Mouse (Mus musculus) heart, embryonic 15.5 days (tissue): ENCODE measurements around the gene Dis3l2. TPM values are rescaled to one million over a fixed set of nuclear protein-coding genes. Genes with fewer than 3 reads are reported as not detected.

ENCODE experiments used
- ATAC-seq: fragments of 200-750 bp; cut with Nextera tagmentation; replicated peaks from 2 replicates; pipeline ENCODE4 v1.8.0; 2017; ENCODE audit warnings: low read depth, moderate TSS enrichment; ENCODE audit not compliant: insufficient number of reproducible peaks, insufficient read depth, low FRiP score
- H3K27ac ChIP-seq: fragments of 300-500 bp; sonication (generic); 2 replicates; pipeline ENCODE4 v1.5.1; 2015; ENCODE audit warnings: mild to moderate bottlenecking, inconsistent platforms
- H3K27me3 ChIP-seq: fragments of 300-500 bp; sonication (generic); 2 replicates; pipeline ENCODE4 v1.6.1; 2015; ENCODE audit warnings: inconsistent platforms
- H3K36me3 ChIP-seq: fragments of 300-500 bp; sonication (generic); 2 replicates; pipeline ENCODE4 v1.6.1; 2015; ENCODE audit warnings: mild to moderate bottlenecking, inconsistent platforms
- H3K4me1 ChIP-seq: fragments of 300-500 bp; sonication (generic); replicated peaks from 2 replicates; pipeline ENCODE4 v1.6.1; 2015; ENCODE audit warnings: inconsistent platforms
- H3K4me2 ChIP-seq: fragments of 300-500 bp; sonication (generic); 2 replicates; pipeline ENCODE4 v1.6.1; 2015; ENCODE audit warnings: inconsistent platforms, mild to moderate bottlenecking, moderate library complexity
- H3K4me3 ChIP-seq: fragments of 300-500 bp; sonication (generic); 2 replicates; pipeline ENCODE4 v1.5.1; 2015; ENCODE audit warnings: mild to moderate bottlenecking, inconsistent platforms
- H3K9ac ChIP-seq: fragments of 300-500 bp; sonication (generic); 2 replicates; pipeline ENCODE4 v1.6.1; 2015; ENCODE audit warnings: mild to moderate bottlenecking, inconsistent platforms
- H3K9me3 ChIP-seq: fragments of 300-500 bp; sonication (generic); replicated peaks from 2 replicates; pipeline ENCODE4 v1.6.1; 2016; ENCODE audit warnings: inconsistent platforms
- WGBS: fragments of 180-500 bp; shearing (Covaris S2); methylation state at CpG from one replicate; pipeline ENCODE4 v1.1.7; 2015; ENCODE audit warnings: mixed read lengths; 5-methylcytosine and 5-hydroxymethylcytosine counted together
- polyA plus RNA-seq: library from polyadenylated mRNA; unstranded; fragments of >200 nt; fragmentation: Nextera tagmentation; extraction: Ambion mirVana; gene quantifications from 2 replicates; pipeline ENCODE4 v1.2.1, GENCODE M21; 2015

Dis3l2 gene
- polyA plus RNA-seq, 1 experiment from 2014 or later: 15.2 TPM

- Histone ChIP-seq H3K4me2 (no peak overlapping the region), H3K27me3 (no peaks in the 10 kb centered on the region), H3K27ac (no peak overlapping the region), H3K9me3 (no peaks in the 10 kb centered on the region), H3K4me3 (no peak overlapping the region), H3K36me3 (no peaks in the 10 kb centered on the region), H3K9ac (no peak overlapping the region), H3K4me1 (no peaks in the 10 kb centered on the region)
- WGBS: 82% methylated on average over 2 of the region's 2 CpGs
- ATAC-seq: no peak
Observed at GRCm38 (mm10) chr1:86733160-86733821, 29.7 kb downstream of the Dis3l2 start.

DNA sequence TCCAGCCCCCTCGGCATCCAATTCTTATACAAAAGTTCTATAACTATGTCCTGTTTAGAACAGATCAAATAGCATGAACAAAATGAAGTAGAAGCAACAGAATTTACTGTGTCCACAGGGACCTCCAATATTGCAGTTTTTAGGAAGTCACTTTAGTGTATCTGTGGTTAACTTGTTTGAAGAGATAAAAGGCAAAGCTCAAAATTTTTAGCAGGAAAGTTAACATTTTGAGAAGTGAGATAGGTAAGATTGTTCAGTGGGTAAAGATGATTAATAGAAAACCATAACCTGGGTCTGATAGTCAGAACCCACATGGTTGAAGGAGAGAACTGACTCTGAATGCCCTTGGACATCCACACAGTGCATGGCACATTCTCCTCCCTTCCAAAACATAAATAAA, 32.8 kb downstream of the Dis3l2 start:
- WGBS: 72% methylated on average over 1 of the region's 1 CpGs
- Histone ChIP-seq H3K27me3 (no peaks in the 10 kb centered on the region), H3K9me3 (no peaks in the 10 kb centered on the region), H3K4me1 (no peaks in the 10 kb centered on the region), H3K9ac (no peak overlapping the region), H3K27ac (no peak overlapping the region), H3K4me2 (no peak overlapping the region), H3K4me3 (no peak overlapping the region), H3K36me3 (no peaks in the 10 kb centered on the region)
- no peak for ATAC-seq

DNA sequence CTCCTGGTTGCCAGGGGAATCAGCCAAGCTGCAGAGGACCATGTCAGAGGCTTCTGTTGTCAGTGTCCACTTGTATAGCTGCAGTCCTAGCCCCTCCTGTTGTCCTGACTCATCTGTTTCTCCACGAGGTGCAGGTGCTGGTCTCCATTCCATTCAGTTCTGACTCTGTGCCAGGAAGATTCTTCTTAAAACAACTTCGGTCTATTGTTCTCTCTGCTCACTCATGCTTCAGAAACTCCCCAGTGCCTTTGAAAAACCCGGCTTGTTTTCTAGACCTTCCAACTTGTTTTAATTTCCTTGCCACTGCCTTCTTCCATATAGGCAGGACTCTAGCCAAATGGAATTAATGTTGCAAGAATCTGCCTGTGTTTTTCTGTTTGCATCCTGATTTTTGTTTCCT, 39.3 kb downstream of the Dis3l2 start:
- Histone ChIP-seq H3K27me3 (no peaks in the 10 kb centered on the region), H3K27ac (no peak overlapping the region), H3K4me3 (no peak overlapping the region), H3K9ac (no peak overlapping the region), H3K36me3 (peaks cover 7% of the 10 kb centered on the region; the same call in 1 of the 2 replicates), H3K4me1 (no peaks in the 10 kb centered on the region), H3K4me2 (no peak overlapping the region), H3K9me3 (no peaks in the 10 kb centered on the region)
- 51% methylated on average over 3 of the region's 3 CpGs for WGBS
- no peak for ATAC-seq

GRCm38 (mm10) chr1:86747034-86747433, 43.4 kb downstream of the Dis3l2 start:
- no peaks in the 10 kb centered on the region for H3K9me3 ChIP-seq
- H3K9ac ChIP-seq: no peak overlapping the region
- no peaks in the 10 kb centered on the region for H3K4me1 ChIP-seq
- H3K27ac ChIP-seq: no peak overlapping the region
- H3K27me3 ChIP-seq: no peaks in the 10 kb centered on the region
- 90% methylated on average over 2 of the region's 2 CpGs for WGBS
- no peak overlapping the region for H3K4me3 ChIP-seq
- peaks cover 12% of the 10 kb centered on the region; the same call in 1 of the 2 replicates for H3K36me3 ChIP-seq
- no peak overlapping the region for H3K4me2 ChIP-seq
- ATAC-seq: no peak

- H3K4me3 ChIP-seq: no peak overlapping the region
- no peak overlapping the region for H3K27ac ChIP-seq
- no peaks in the 10 kb centered on the region for H3K4me1 ChIP-seq
- H3K4me2 ChIP-seq: no peak overlapping the region
- no peaks in the 10 kb centered on the region for H3K9me3 ChIP-seq
- no peak for ATAC-seq
- H3K9ac ChIP-seq: no peak overlapping the region
- H3K27me3 ChIP-seq: no peaks in the 10 kb centered on the region
- 65% methylated on average over 3 of the region's 3 CpGs for WGBS
- H3K36me3 ChIP-seq: peaks cover 9% of the 10 kb centered on the region; the same call in 1 of the 2 replicates
Observed at GRCm38 (mm10) chr1:86750094-86750493, 46.5 kb downstream of the Dis3l2 start.

DNA sequence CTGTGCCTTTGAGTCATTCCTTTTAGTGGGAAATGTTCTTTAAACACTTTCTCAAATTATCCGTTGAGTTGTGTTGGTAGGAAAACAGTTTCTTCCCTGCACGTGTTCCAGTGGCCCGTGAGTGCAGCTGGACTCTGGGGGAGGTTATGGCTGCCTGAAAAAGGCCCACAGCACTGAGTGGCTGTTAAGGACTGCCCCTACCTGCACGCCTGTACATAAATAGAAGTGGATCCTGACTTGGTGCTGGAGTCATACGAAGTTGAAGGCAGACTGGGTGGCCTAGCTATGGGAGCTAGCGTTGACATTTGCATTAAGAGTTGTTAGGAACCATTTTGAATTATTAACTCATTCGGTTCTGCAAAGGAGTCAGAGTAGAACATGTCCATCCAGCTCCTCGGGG, 49.8 kb downstream of the Dis3l2 start:
- WGBS: 70% methylated on average over 8 of the region's 8 CpGs
- Histone ChIP-seq H3K27ac (no peak overlapping the region), H3K36me3 (peaks cover 5% of the 10 kb centered on the region; the same call in 1 of the 2 replicates), H3K27me3 (no peaks in the 10 kb centered on the region), H3K9ac (no peak overlapping the region), H3K4me2 (no peak overlapping the region), H3K9me3 (no peaks in the 10 kb centered on the region), H3K4me3 (no peak overlapping the region), H3K4me1 (no peaks in the 10 kb centered on the region)
- ATAC-seq: no peak

DNA sequence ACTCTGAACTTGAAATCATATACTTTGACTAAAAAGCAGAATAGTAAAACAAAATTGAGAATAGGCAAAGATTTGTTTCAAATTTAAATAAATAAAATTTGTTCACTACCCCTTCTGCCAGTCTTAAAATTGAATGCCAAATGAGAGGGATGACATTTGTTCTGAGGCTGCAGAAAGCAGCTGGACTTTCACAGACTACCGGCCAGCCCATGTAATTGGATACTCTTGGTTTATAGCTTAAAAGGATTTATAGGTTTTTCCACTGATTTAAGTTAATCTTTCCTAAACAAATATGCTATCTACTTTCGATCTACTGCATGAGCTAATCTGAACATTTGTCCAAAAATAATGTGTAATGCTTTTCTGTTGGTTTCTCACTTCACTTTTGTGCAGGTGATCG, 50.7 kb downstream of the Dis3l2 start:
- no peaks in the 10 kb centered on the region for H3K9me3 ChIP-seq
- WGBS: 80% methylated on average over 3 of the region's 3 CpGs
- ATAC-seq: no peak
- H3K36me3 ChIP-seq: peaks cover 4% of the 10 kb centered on the region; the same call in 1 of the 2 replicates
- H3K27me3 ChIP-seq: no peaks in the 10 kb centered on the region
- no peak overlapping the region for H3K4me3 ChIP-seq
- no peak overlapping the region for H3K4me2 ChIP-seq
- H3K27ac ChIP-seq: no peak overlapping the region
- no peak overlapping the region for H3K9ac ChIP-seq
- H3K4me1 ChIP-seq: no peaks in the 10 kb centered on the region

GRCm38 (mm10) chr1:86758091-86758490, 54.5 kb downstream of the Dis3l2 start:
- ATAC-seq: no peak
- no peak overlapping the region for H3K27ac ChIP-seq
- H3K27me3 ChIP-seq: no peaks in the 10 kb centered on the region
- no peaks in the 10 kb centered on the region for H3K9me3 ChIP-seq
- no peaks in the 10 kb centered on the region for H3K4me1 ChIP-seq
- WGBS: 66% methylated on average over 6 of the region's 6 CpGs
- H3K9ac ChIP-seq: no peak overlapping the region
- no peak overlapping the region for H3K4me2 ChIP-seq
- no peak overlapping the region for H3K4me3 ChIP-seq
- H3K36me3 ChIP-seq: peaks cover 3% of the 10 kb centered on the region; the same call in 1 of the 2 replicates

DNA sequence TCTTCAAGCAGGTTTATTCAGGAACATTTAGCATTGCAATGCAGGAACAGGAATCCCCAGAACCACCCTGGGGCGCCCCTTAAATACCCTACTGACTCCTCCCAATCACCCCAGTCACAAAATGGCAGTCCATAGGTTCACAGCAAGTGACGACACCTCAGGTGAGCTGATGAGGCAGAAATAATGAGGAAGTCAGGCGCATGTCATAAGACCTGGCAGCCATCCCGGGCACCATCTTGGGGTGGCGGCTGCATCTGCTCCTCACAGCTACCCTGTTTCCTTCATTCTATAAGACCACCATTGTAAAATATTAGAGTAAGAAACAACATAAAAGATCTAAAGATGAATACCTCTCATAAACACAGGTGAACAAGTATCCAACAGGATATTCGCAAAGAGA, 58.6 kb downstream of the Dis3l2 start:
- H3K9ac ChIP-seq: no peak overlapping the region
- no peak for ATAC-seq
- no peak overlapping the region for H3K27ac ChIP-seq
- no peak overlapping the region for H3K4me3 ChIP-seq
- H3K9me3 ChIP-seq: no peaks in the 10 kb centered on the region
- H3K27me3 ChIP-seq: no peaks in the 10 kb centered on the region
- no peaks in the 10 kb centered on the region for H3K4me1 ChIP-seq
- peaks cover 3% of the 10 kb centered on the region; the same call in 1 of the 2 replicates for H3K36me3 ChIP-seq
- WGBS: 92% methylated on average over 6 of the region's 6 CpGs
- H3K4me2 ChIP-seq: no peak overlapping the region

DNA sequence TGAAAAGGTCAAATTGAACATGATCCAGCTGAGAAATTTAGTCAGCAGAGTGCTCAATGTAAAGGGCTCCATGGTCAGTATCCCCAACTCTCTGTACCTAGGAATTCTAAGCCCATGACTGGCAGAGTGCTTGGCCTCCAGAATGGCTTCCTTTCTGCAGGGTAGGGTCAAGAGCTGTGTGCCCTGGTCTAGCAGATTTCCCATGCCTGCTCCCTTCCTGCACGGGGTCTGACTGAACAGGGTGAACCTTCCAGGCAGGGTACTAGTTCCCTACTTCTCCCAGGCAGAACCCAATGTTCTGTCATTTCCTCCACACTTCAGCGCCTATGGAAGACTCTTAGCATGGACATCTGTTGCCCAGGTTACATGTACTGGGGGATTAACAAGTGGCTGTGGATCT, 97.6 kb downstream of the Dis3l2 start:
- Histone ChIP-seq H3K9me3 (no peaks in the 10 kb centered on the region), H3K4me1 (no peaks in the 10 kb centered on the region), H3K27ac (no peak overlapping the region), H3K9ac (no peak overlapping the region), H3K27me3 (no peaks in the 10 kb centered on the region), H3K4me2 (no peak overlapping the region), H3K4me3 (no peak overlapping the region), H3K36me3 (no peaks in the 10 kb centered on the region)
- WGBS: 92% methylated on average over 2 of the region's 2 CpGs
- no peak for ATAC-seq

DNA sequence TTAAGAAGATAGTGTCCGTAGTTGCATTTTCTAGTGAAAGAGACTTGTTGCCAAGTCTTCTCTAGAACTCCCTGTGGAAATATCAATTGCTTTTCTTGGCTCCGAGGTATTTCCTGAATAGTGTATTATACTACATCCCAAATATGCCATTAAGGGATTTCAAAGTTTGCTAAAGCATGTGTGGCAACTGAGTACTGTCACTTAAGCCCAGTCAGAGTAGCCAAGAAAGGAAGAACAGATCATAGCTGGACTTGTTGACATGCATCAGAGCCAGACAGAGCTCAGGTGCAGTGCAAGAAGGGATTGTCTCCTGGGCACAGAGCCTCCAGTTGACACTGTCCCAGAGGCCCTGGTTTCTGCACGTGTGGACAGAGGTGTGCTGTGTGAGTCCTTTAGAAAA, 108.1 kb downstream of the Dis3l2 start:
- 65% methylated on average over 3 of the region's 3 CpGs for WGBS

GRCm38 (mm10) chr1:86822266-86822665, 118.7 kb downstream of the Dis3l2 start:
- Histone ChIP-seq H3K36me3 (no peaks in the 10 kb centered on the region), H3K9me3 (no peaks in the 10 kb centered on the region), H3K4me1 (no peaks in the 10 kb centered on the region), H3K4me3 (no peak overlapping the region), H3K9ac (no peak overlapping the region), H3K4me2 (no peak overlapping the region), H3K27me3 (no peaks in the 10 kb centered on the region), H3K27ac (no peak overlapping the region)
- ATAC-seq: no peak
- WGBS: 24% methylated on average over 1 of the region's 1 CpGs

More for the DNA sequence above, 108.1 kb downstream of the Dis3l2 start:
- Histone ChIP-seq H3K9ac (no peak overlapping the region), H3K9me3 (no peaks in the 10 kb centered on the region), H3K4me1 (no peaks in the 10 kb centered on the region), H3K27ac (no peak overlapping the region), H3K4me2 (no peak overlapping the region), H3K27me3 (no peaks in the 10 kb centered on the region), H3K4me3 (no peak overlapping the region), H3K36me3 (no peaks in the 10 kb centered on the region)
- no peak for ATAC-seq
